Mouse (Mus musculus) heart, embryonic 12.5 days (tissue): ENCODE measurements at regions not wholly inside any gene's neighbourhood (a gene's known extent, or its start where the extent isn't known, plus 50 kb on each side); places are given as distances from the start of the nearest gene placed in this dataset.

Experiments
- ATAC-seq: fragments of 200-750 bp; cut with Nextera tagmentation; 2 replicates; pipeline ENCODE4 v1.8.0; 2017; ENCODE audit warnings: moderate TSS enrichment, moderate library complexity; ENCODE audit not compliant: insufficient number of reproducible peaks, low FRiP score
- H3K27ac ChIP-seq: fragments of 300-500 bp; sonication (generic); 2 replicates; pipeline ENCODE4 v1.5.1; 2016; ENCODE audit warnings: mild to moderate bottlenecking, moderate library complexity; ENCODE audit not compliant: poor library complexity, severe bottlenecking
- H3K27me3 ChIP-seq: fragments of 300-500 bp; sonication (generic); replicated peaks from 2 replicates; pipeline ENCODE4 v1.6.1; 2016; ENCODE audit warnings: mild to moderate bottlenecking, moderate library complexity
- H3K36me3 ChIP-seq: fragments of 300-500 bp; sonication (generic); 2 replicates; pipeline ENCODE4 v1.6.1; 2016; ENCODE audit warnings: mild to moderate bottlenecking, moderate library complexity
- H3K4me1 ChIP-seq: fragments of 300-500 bp; sonication (generic); replicated peaks from 2 replicates; pipeline ENCODE4 v1.6.1; 2016; ENCODE audit warnings: mild to moderate bottlenecking
- H3K4me2 ChIP-seq: fragments of 300-500 bp; sonication (generic); 2 replicates; pipeline ENCODE4 v1.6.1; 2016; ENCODE audit warnings: mild to moderate bottlenecking, moderate library complexity
- H3K4me3 ChIP-seq: fragments of 300-500 bp; sonication (generic); 2 replicates; pipeline ENCODE4 v1.5.1; 2016; ENCODE audit warnings: mild to moderate bottlenecking
- H3K9ac ChIP-seq: fragments of 300-500 bp; sonication (generic); 2 replicates; pipeline ENCODE4 v1.6.1; 2016; ENCODE audit warnings: mild to moderate bottlenecking, moderate library complexity
- H3K9me3 ChIP-seq: fragments of 300-500 bp; sonication (generic); replicated peaks from 2 replicates; pipeline ENCODE4 v1.6.1; 2016; ENCODE audit warnings: mild to moderate bottlenecking, moderate library complexity
- WGBS: fragments of 180-500 bp; shearing (Covaris S2); methylation state at CpG from one replicate; pipeline ENCODE4 v1.1.7; 2016; 5-methylcytosine and 5-hydroxymethylcytosine counted together

DNA sequence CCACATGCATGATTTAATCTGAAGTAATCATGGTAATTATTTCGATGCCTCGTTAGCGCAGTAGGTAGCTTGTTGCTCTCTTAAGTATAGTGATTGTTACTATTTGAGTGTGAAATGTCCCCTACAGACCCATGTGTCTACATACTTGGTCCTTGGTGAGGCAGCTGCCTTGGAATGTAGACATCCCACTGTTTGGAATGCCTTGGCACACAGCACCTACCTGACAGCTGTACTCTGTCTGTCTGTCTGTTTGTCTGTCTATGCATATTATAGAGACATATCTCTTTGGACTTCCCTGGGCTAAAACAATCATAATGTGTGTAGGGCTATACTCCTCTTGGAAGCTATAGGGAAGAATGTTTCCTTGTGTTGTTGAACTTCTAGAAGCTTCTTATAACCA lies 83.7 kb upstream of the Runx3 start:
- WGBS, result 89% methylated on average over 3 of the region's 3 CpGs
- H3K36me3 ChIP-seq, result no peaks in the 10 kb centered on the region
- no peak overlapping the region for H3K4me2 ChIP-seq
- no peak for ATAC-seq
- H3K9ac ChIP-seq, result no peak overlapping the region
- H3K9me3 ChIP-seq, result peaks cover 8% of the 10 kb centered on the region
- no peak overlapping the region for H3K27ac ChIP-seq
- no peak overlapping the region for H3K4me3 ChIP-seq
- H3K27me3 ChIP-seq, result peaks cover 3% of the 10 kb centered on the region
- H3K4me1 ChIP-seq, result peaks cover 12% of the 10 kb centered on the region

DNA sequence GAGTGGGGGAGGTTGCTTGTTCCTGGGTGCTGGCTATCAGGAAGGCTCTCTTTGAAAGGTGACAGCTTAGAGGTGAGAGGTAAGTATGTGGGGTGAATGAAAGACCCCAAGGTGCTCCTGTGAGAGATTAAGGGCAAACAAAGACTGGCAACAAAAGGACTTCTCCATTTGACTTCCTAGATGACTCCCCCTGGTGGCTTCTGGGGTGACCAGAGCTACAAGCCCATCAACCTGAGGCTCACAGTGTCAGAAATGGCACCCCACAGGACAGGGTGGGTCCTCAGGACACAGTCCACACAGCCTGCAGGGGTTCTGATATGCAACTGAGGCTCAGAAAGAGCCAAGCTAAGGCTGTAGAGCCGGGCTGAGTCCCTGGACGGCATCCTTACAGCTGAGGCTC lies 81.2 kb upstream of the Runx3 start:
- H3K36me3 ChIP-seq, result no peaks in the 10 kb centered on the region
- no peak for ATAC-seq
- 86% methylated on average over 2 of the region's 2 CpGs for WGBS
- no peak overlapping the region for H3K4me2 ChIP-seq
- H3K27ac ChIP-seq, result no peak overlapping the region
- peaks cover 8% of the 10 kb centered on the region for H3K9me3 ChIP-seq
- no peaks in the 10 kb centered on the region for H3K4me1 ChIP-seq
- H3K9ac ChIP-seq, result no peak overlapping the region
- H3K4me3 ChIP-seq, result no peak overlapping the region
- H3K27me3 ChIP-seq, result peaks cover 13% of the 10 kb centered on the region

DNA sequence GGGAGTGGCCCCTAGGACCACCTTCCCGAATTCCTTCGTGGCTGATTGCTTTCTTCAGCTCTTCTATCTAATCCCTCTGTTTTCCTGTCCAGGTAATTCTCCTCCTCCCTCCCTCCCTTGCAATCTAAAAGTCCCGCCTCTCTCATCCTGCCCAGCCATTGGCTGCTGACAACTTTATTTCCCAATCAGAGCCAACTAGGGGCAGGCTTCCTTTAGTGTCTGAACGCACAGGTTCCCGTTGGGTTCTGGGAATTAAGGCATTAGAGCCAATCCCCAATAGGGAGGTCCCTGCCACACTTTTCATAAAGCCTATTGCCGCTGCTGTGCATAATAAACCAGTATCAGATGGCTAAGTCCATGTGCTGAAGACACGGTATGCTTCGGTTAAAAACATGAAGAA lies 78.5 kb upstream of the Runx3 start:
- no peak for ATAC-seq
- H3K4me2 ChIP-seq, result no peak overlapping the region
- H3K4me3 ChIP-seq, result no peak overlapping the region
- peaks cover 13% of the 10 kb centered on the region; the same call in 1 of the 2 replicates for H3K27me3 ChIP-seq
- no peak overlapping the region for H3K9ac ChIP-seq
- H3K27ac ChIP-seq, result no peak overlapping the region
- no peaks in the 10 kb centered on the region for H3K36me3 ChIP-seq
- 0 out of 2 replicates have a peak, but pooled peaks cover 6% of the 10 kb centered on the region for H3K4me1 ChIP-seq
- 48% methylated on average over 8 of the region's 8 CpGs for WGBS
- H3K9me3 ChIP-seq, result no peaks in the 10 kb centered on the region

DNA sequence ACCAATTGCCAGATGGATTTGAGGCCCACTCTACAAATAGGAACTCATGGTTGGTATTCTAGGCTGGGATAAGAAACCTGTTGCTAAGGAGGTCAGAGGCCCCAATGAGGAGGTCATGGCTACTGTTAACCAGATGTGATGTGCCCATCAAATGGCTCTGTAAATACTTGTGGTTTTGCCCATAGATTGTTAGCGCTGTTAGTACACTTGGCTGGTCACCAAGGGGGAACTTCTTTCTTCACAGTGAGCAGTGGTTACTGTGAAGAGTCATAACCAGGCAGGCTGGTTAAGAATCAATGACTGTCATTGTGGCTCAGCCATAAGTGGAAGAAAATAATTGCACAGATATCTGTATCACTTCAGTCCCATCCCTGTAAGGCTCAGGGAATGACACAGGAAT lies 78.0 kb upstream of the Runx3 start:
- Histone ChIP-seq H3K27ac (no peak overlapping the region), H3K4me1 (0 out of 2 replicates have a peak, but pooled peaks cover 6% of the 10 kb centered on the region), H3K4me3 (no peak overlapping the region), H3K27me3 (peaks cover 13% of the 10 kb centered on the region; the same call in 1 of the 2 replicates), H3K9ac (no peak overlapping the region), H3K4me2 (no peak overlapping the region), H3K36me3 (no peaks in the 10 kb centered on the region), H3K9me3 (no peaks in the 10 kb centered on the region)
- 87% methylated on average over 1 of the region's 1 CpGs for WGBS
- ATAC-seq, result no peak

DNA sequence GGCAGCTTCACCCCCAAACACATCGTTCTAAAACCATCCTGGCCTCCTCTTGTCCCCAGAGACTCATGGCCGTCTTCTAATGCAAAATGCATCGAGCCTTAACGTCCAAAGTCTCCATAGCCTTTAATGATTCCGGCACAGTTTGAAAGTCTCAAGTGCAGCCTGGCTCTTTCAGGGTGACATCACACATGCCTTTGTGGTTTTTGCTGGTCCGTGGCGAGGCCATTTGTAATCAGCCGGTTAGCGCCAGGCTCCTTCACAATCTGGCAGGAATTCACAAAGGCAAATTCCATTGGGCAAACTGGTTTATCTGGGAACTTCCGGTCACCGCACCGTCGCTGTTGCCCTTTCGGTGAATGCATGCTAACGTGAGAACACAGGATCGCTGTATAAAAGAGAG lies 75.4 kb upstream of the Runx3 start:
- 45% methylated on average over 16 of the region's 16 CpGs for WGBS
- Histone ChIP-seq H3K27ac (no peak overlapping the region), H3K4me2 (no peak overlapping the region), H3K27me3 (peaks cover 13% of the 10 kb centered on the region; the same call in 1 of the 2 replicates), H3K9ac (no peak overlapping the region), H3K4me1 (0 out of 2 replicates have a peak, but pooled peaks cover 6% of the 10 kb centered on the region), H3K36me3 (no peaks in the 10 kb centered on the region), H3K4me3 (no peak overlapping the region), H3K9me3 (no peaks in the 10 kb centered on the region)
- ATAC-seq, result no peak

DNA sequence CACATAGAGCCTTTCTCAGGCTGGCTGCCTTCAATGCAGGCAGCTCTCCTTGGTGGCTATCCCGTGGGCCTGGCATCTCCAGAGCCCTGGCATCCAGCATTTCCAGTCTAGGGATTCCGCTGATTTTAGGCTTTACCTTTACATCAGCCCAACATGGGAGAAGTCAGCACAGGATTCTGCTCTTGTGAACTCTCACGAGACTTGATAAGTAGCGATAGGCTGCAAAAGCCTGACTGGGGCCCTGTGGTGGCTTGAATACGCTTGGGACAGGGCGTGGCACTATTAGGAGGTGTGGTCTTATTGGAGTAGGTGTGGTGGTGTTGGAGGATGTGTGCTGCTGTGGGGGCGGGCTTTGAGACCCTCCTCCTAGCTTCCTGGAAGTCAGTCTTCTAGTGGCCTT lies 73.8 kb upstream of the Runx3 start:
- H3K9ac ChIP-seq, result no peak overlapping the region
- no peaks in the 10 kb centered on the region for H3K9me3 ChIP-seq
- peaks cover 14% of the 10 kb centered on the region for H3K27me3 ChIP-seq
- no peak for ATAC-seq
- H3K27ac ChIP-seq, result no peak overlapping the region
- no peaks in the 10 kb centered on the region for H3K36me3 ChIP-seq
- H3K4me3 ChIP-seq, result no peak overlapping the region
- H3K4me1 ChIP-seq, result 0 out of 2 replicates have a peak, but pooled peaks cover 6% of the 10 kb centered on the region
- no peak overlapping the region for H3K4me2 ChIP-seq
- 71% methylated on average over 7 of the region's 7 CpGs for WGBS

DNA sequence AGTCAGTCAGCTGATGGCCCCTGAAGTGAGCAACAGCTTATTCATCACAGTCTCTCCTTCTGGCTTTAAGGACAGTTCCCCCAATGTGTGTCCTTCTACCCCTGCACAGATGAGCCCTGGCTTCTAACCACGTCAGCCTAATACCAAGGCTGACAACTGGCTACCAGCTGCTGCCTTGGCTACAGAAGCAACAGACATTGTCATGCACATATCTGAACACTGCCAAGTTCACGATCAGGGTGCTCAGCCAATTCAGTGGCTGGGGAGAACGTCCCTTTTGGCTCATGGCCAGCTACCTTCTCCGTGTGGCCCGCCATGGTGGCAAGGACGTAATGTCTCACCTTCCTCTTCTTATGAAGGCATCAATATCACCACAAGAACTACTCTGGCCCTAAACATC lies 73.2 kb upstream of the Runx3 start:
- H3K27ac ChIP-seq, result no peak overlapping the region
- H3K9me3 ChIP-seq, result no peaks in the 10 kb centered on the region
- no peaks in the 10 kb centered on the region for H3K36me3 ChIP-seq
- 75% methylated on average over 6 of the region's 6 CpGs for WGBS
- H3K4me1 ChIP-seq, result 0 out of 2 replicates have a peak, but pooled peaks cover 6% of the 10 kb centered on the region
- ATAC-seq, result no peak
- H3K27me3 ChIP-seq, result peaks cover 9% of the 10 kb centered on the region; the same call in 1 of the 2 replicates
- no peak overlapping the region for H3K9ac ChIP-seq
- no peak overlapping the region for H3K4me3 ChIP-seq
- no peak overlapping the region for H3K4me2 ChIP-seq

DNA sequence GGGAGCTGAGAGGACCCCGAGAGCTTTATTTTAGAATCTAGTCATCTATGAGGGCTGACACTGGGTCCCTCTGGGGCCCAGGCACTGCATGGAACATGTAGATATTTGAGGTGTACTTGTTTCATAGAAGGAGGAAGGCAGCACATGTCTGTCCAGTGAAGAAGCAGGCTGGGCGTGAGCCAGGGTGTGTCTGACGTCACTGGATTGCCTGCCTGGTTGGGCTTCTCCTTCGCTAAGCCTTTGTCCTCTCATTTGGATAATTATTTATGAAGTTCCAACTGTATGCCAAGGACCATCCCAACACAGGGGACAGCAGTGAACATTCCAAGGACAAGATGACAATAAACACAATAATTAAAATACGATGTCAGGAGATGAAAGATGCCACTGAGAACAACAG lies 72.7 kb upstream of the Runx3 start:
- H3K4me3 ChIP-seq, result no peak overlapping the region
- no peak for ATAC-seq
- H3K4me2 ChIP-seq, result no peak overlapping the region
- no peak overlapping the region for H3K27ac ChIP-seq
- no peak overlapping the region for H3K9ac ChIP-seq
- 81% methylated on average over 5 of the region's 5 CpGs for WGBS
- H3K4me1 ChIP-seq, result 0 out of 2 replicates have a peak, but pooled peaks cover 6% of the 10 kb centered on the region
- no peaks in the 10 kb centered on the region for H3K36me3 ChIP-seq
- peaks cover 4% of the 10 kb centered on the region; the same call in 1 of the 2 replicates for H3K27me3 ChIP-seq
- peaks cover 1% of the 10 kb centered on the region; the same call in 1 of the 2 replicates for H3K9me3 ChIP-seq

DNA sequence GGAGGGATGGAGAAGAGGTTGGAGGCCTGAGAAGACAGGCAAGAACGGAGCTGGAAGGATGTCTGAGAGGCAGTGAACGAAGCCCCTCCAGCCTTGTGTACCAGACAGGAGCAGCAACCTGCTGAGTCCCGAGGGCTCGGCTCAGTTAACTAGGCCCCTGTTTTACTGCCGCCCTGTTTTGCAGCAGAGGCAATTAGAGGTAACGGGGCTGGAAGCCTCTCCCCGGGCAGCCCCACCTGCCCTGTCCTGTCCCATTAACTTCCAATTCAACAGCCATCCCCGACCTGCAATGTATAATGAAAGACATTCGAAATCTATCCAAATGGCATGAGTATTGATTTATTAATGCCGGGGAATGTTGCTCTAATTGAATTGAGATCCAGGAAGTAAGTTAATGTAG lies 70.5 kb upstream of the Runx3 start:
- no peak overlapping the region for H3K9ac ChIP-seq
- no peak overlapping the region for H3K27ac ChIP-seq
- 0 out of 2 replicates have a peak, but pooled peaks cover 4% of the 10 kb centered on the region for H3K4me1 ChIP-seq
- no peak overlapping the region for H3K4me3 ChIP-seq
- no peak overlapping the region for H3K4me2 ChIP-seq
- H3K27me3 ChIP-seq, result peaks cover 3% of the 10 kb centered on the region; the same call in 1 of the 2 replicates
- WGBS, result 79% methylated on average over 10 of the region's 10 CpGs
- no peaks in the 10 kb centered on the region for H3K36me3 ChIP-seq
- H3K9me3 ChIP-seq, result peaks cover 9% of the 10 kb centered on the region
- no peak for ATAC-seq

DNA sequence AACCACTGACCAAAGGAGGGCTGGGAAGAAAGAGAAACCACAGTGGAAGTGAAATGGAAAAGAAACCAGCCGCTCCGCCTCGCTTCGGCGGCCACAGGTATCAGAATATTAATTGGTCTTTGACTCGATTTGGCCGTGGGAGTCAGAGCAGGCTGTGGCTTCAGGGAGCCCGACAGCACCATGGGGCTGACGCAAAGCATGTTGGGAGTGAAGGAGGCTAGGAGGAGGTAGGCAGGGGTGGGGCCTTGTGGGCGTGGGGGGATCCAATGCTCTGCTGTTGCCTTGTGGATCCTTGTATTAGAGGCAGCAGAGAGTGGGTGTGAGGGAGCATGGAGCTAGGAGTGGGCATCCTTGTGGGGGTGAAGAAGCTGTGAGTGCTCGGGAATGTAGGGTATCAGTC lies 69.0 kb upstream of the Runx3 start:
- Histone ChIP-seq H3K4me2 (no peak overlapping the region), H3K27me3 (peaks cover 3% of the 10 kb centered on the region; the same call in 1 of the 2 replicates), H3K9ac (no peak overlapping the region), H3K36me3 (no peaks in the 10 kb centered on the region), H3K4me3 (no peak overlapping the region), H3K27ac (no peak overlapping the region), H3K9me3 (peaks cover 9% of the 10 kb centered on the region), H3K4me1 (no peaks in the 10 kb centered on the region)
- no peak for ATAC-seq
- 77% methylated on average over 11 of the region's 11 CpGs for WGBS

DNA sequence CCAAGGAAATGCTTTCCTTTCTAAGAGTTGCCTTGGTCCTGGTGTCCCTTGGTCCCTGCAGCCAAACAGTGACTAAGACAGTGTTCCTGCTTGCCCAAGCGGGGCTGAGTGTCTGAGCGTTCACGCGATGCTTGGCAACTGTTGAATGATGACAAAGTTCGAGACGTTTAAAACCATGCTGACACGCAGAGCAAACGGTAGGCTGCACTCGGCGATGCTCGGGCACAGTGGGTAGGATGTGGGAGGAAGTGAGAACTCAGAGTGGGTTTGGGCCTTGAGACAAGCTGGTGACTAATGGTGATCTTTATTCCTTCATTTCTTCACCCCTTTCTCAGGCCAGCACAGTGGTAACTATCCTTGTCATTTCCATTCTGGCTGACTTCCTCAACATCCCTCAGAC lies 66.9 kb upstream of the Runx3 start:
- Histone ChIP-seq H3K27me3 (peaks cover 3% of the 10 kb centered on the region; the same call in 1 of the 2 replicates), H3K4me1 (no peaks in the 10 kb centered on the region), H3K36me3 (no peaks in the 10 kb centered on the region), H3K4me3 (no peak overlapping the region), H3K4me2 (no peak overlapping the region), H3K9ac (no peak overlapping the region), H3K9me3 (peaks cover 9% of the 10 kb centered on the region), H3K27ac (no peak overlapping the region)
- 91% methylated on average over 11 of the region's 11 CpGs for WGBS
- ATAC-seq, result no peak

DNA sequence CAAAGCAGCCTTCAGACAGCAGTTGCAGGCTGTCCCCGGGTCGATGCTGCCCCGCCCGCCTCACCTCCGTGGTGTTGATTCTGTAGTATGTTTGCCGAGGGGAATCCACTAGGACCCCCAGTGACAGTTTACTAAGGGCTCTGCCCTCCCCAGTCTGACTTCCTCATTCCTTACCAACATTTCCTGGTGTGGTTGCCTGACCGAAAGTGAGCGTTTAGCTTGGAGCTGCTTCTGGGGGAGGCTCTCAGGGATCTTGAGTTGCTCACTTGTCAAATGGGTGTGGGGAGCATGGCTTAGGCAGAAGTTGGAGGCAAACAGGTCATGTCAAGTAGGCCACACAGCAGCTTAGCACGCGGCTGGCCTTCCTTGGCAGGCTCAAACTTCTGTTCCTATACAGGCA lies 66.1 kb upstream of the Runx3 start:
- Histone ChIP-seq H3K9ac (no peak overlapping the region), H3K4me1 (no peaks in the 10 kb centered on the region), H3K4me2 (no peak overlapping the region), H3K27ac (no peak overlapping the region), H3K9me3 (peaks cover 9% of the 10 kb centered on the region), H3K27me3 (peaks cover 3% of the 10 kb centered on the region), H3K36me3 (no peaks in the 10 kb centered on the region), H3K4me3 (no peak overlapping the region)
- 63% methylated on average over 10 of the region's 10 CpGs for WGBS
- no peak for ATAC-seq
